Mouse (Mus musculus): ENCODE measurements around the gene Olfr1412. TPM values are rescaled to one million over a fixed set of nuclear protein-coding genes. Genes with fewer than 3 reads are reported as not detected.

Gene Olfr1412
- polyA plus RNA-seq, 1 experiment from 2014 or later = not detected

- DNase-seq (ENCODE audit: low spot score) = no peak
- no peak overlapping the region for H3K4me2 ChIP-seq (replicated peaks)
Measured at GRCm38 (mm10) chr1:92613175-92613574, 27.6 kb downstream of the Olfr1412 start.

DNA sequence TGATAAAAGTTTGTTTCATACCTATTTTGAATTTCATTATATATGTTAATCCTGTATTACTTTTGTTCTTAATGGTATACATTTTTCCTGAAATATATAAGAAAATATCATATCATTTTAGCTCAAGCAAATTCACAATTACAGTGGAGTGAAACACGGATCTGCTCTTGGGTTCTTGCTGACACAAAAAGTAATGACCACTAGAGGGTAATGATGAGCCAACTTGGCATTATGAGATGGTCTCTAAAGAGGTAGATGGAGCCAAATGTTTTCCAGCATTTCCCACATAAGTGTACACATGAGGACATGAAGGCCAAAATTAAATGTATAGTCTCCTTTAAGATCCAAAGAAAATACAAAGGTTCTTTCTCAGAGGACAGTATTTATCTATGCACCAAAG is 28.9 kb downstream of the Olfr1412 start:
- ATAC-seq (ENCODE audit: low FRiP score) = no peak
- Histone ChIP-seq H3K27ac (no peak overlapping the region), H3K9ac (no peak overlapping the region), H3K36me3 (replicated peaks; ENCODE audit: control insufficient read depth, insufficient read depth) (no peaks in the 10 kb centered on the region), H3K4me2 (replicated peaks) (no peak overlapping the region), H3K27me3 (ENCODE audit: control insufficient read depth, insufficient read depth, low read length) (0 out of 2 replicates have a peak, but pooled peaks cover 4% of the 10 kb centered on the region), H3K4me1 (replicated peaks; ENCODE audit: control insufficient read depth, insufficient read depth, low read length) (no peaks in the 10 kb centered on the region), H3K9me3 (ENCODE audit: control insufficient read depth, low read length) (no peaks in the 10 kb centered on the region), H3K4me3 (replicated peaks; ENCODE audit: low read length) (no peak overlapping the region)
- WGBS = 6% methylated on average over 1 of the region's 1 CpGs
- peak; percentile 79 for DNase-seq (ENCODE audit: low spot score)

More at GRCm38 (mm10) chr1:92613175-92613574, 27.6 kb downstream of the Olfr1412 start:
- H3K4me1 ChIP-seq (replicated peaks; ENCODE audit: control insufficient read depth, insufficient read depth, low read length) = no peaks in the 10 kb centered on the region
- H3K9me3 ChIP-seq (ENCODE audit: control insufficient read depth, low read length) = no peaks in the 10 kb centered on the region
- ATAC-seq (ENCODE audit: low FRiP score) = no peak; the same call in 1 of the 2 replicates
- 0 out of 2 replicates have a peak, but pooled peaks cover 4% of the 10 kb centered on the region for H3K27me3 ChIP-seq (ENCODE audit: control insufficient read depth, insufficient read depth, low read length)
- H3K27ac ChIP-seq = no peak overlapping the region
- no peaks in the 10 kb centered on the region for H3K36me3 ChIP-seq (replicated peaks; ENCODE audit: control insufficient read depth, insufficient read depth)
- WGBS = 30% methylated on average over 4 of the region's 4 CpGs
- H3K9ac ChIP-seq = peak overlapping the region; percentile 14; the same call in 1 of the 2 replicates
- no peak overlapping the region for H3K4me3 ChIP-seq (replicated peaks; ENCODE audit: low read length)

DNA sequence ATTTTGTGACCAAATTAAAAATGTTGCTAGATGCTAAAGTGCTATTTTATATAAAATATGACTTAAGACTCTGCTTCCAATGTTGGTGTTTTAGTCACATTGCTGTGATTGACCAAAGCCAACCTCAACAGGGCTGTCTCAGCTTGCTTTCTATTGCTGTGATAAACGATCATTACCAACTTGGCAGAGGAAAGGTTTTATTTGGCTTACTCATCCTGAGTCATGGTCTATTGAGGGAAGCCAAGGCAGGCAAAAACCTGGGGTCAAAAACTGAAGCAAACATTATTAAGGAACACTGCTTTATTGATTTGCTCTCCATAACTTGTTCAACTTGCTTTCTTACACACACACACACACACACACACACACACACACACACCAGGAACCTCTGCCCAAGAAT is 30.5 kb downstream of the Olfr1412 start:
- Histone ChIP-seq H3K4me1 (replicated peaks; ENCODE audit: control insufficient read depth, insufficient read depth, low read length) (no peaks in the 10 kb centered on the region), H3K4me2 (replicated peaks) (no peak overlapping the region), H3K27ac (no peak overlapping the region), H3K9me3 (ENCODE audit: control insufficient read depth, low read length) (no peaks in the 10 kb centered on the region), H3K36me3 (replicated peaks; ENCODE audit: control insufficient read depth, insufficient read depth) (no peaks in the 10 kb centered on the region), H3K4me3 (replicated peaks; ENCODE audit: low read length) (no peak overlapping the region), H3K27me3 (ENCODE audit: control insufficient read depth, insufficient read depth, low read length) (0 out of 2 replicates have a peak, but pooled peaks cover 4% of the 10 kb centered on the region), H3K9ac (no peak overlapping the region)
- no peak for ATAC-seq (ENCODE audit: low FRiP score)
- WGBS = 94% methylated on average over 1 of the region's 1 CpGs
- DNase-seq (ENCODE audit: low spot score) = no peak

DNA sequence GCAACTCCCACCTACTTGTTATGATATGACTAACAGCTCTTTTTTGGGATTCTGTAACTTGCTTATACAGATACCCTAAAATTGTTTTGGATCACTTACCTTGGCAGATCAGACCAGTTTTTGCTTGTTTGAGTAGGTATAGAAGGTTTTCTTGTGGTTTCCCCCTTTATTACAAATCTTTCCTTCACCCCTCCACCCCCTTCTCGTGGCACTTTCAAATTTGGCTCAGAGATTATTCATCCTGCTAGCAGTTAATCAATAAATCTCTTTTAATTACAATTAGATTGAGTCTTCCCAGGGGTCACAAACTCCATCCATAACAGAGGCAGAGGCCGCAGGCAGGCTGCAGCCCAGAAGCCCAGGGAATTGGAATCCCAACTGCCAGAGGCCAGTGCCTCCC is 31.9 kb downstream of the Olfr1412 start, which contains the start of gene Olfr12:
TSS of gene Olfr12 (plus strand) at position 301 of the 400 bp plus-strand sequence.
- no peak within 1 kb of the TSS for H3K27ac ChIP-seq
- no peak within 1 kb of the TSS for H3K9ac ChIP-seq
- H3K36me3 ChIP-seq (replicated peaks; ENCODE audit: control insufficient read depth, insufficient read depth) = no peaks in the 10 kb centered on the region
- 59% methylated on average over 2 of the region's 2 CpGs for WGBS
- H3K4me2 ChIP-seq (replicated peaks) = no peak within 1 kb of the TSS
- no peak for ATAC-seq (ENCODE audit: low FRiP score)
- no peaks in the 10 kb centered on the region for H3K9me3 ChIP-seq (ENCODE audit: control insufficient read depth, low read length)
- DNase-seq (ENCODE audit: low spot score) = no peak
- no peak within 1 kb of the TSS for H3K4me3 ChIP-seq (replicated peaks; ENCODE audit: low read length)
- H3K27me3 ChIP-seq (ENCODE audit: control insufficient read depth, insufficient read depth, low read length) = no peaks in the 10 kb centered on the region
- no peaks in the 10 kb centered on the region for H3K4me1 ChIP-seq (replicated peaks; ENCODE audit: control insufficient read depth, insufficient read depth, low read length)

- Histone ChIP-seq H3K4me1 (replicated peaks; ENCODE audit: control insufficient read depth, insufficient read depth, low read length) (no peaks in the 10 kb centered on the region), H3K4me3 (replicated peaks; ENCODE audit: low read length) (no peak overlapping the region), H3K27ac (no peak overlapping the region), H3K27me3 (ENCODE audit: control insufficient read depth, insufficient read depth, low read length) (no peaks in the 10 kb centered on the region), H3K4me2 (replicated peaks) (no peak overlapping the region), H3K9me3 (ENCODE audit: control insufficient read depth, low read length) (no peaks in the 10 kb centered on the region), H3K36me3 (replicated peaks; ENCODE audit: control insufficient read depth, insufficient read depth) (no peaks in the 10 kb centered on the region), H3K9ac (no peak overlapping the region)
- 69% methylated on average over 4 of the region's 4 CpGs for WGBS
- ATAC-seq (ENCODE audit: low FRiP score) = no peak
- DNase-seq (ENCODE audit: low spot score) = no peak
Measured at GRCm38 (mm10) chr1:92618360-92618759, 32.8 kb downstream of the Olfr1412 start.

- no peak overlapping the region for H3K4me2 ChIP-seq (replicated peaks)
- H3K36me3 ChIP-seq (replicated peaks; ENCODE audit: control insufficient read depth, insufficient read depth) = no peaks in the 10 kb centered on the region
- H3K27ac ChIP-seq = no peak overlapping the region
- no peaks in the 10 kb centered on the region for H3K27me3 ChIP-seq (ENCODE audit: control insufficient read depth, insufficient read depth, low read length)
- H3K4me3 ChIP-seq (replicated peaks; ENCODE audit: low read length) = no peak overlapping the region
- H3K9ac ChIP-seq = no peak overlapping the region
- H3K4me1 ChIP-seq (replicated peaks; ENCODE audit: control insufficient read depth, insufficient read depth, low read length) = no peaks in the 10 kb centered on the region
- H3K9me3 ChIP-seq (ENCODE audit: control insufficient read depth, low read length) = no peaks in the 10 kb centered on the region
- WGBS = 81% methylated on average over 4 of the region's 4 CpGs
- no peak for DNase-seq (ENCODE audit: low spot score)
- no peak for ATAC-seq (ENCODE audit: low FRiP score)
Measured at GRCm38 (mm10) chr1:92628227-92628626, 42.6 kb downstream of the Olfr1412 start.

- Histone ChIP-seq H3K9ac (no peak overlapping the region), H3K27ac (no peak overlapping the region), H3K4me1 (replicated peaks; ENCODE audit: control insufficient read depth, insufficient read depth, low read length) (0 out of 2 replicates have a peak, but pooled peaks cover 3% of the 10 kb centered on the region), H3K9me3 (ENCODE audit: control insufficient read depth, low read length) (no peaks in the 10 kb centered on the region), H3K27me3 (ENCODE audit: control insufficient read depth, insufficient read depth, low read length) (no peaks in the 10 kb centered on the region), H3K4me3 (replicated peaks; ENCODE audit: low read length) (no peak overlapping the region), H3K36me3 (replicated peaks; ENCODE audit: control insufficient read depth, insufficient read depth) (peaks cover 16% of the 10 kb centered on the region), H3K4me2 (replicated peaks) (no peak overlapping the region)
- DNase-seq (ENCODE audit: low spot score) (no peak), ATAC-seq (ENCODE audit: low FRiP score) (no peak)
- 86% methylated on average over 5 of the region's 5 CpGs for WGBS
Measured at GRCm38 (mm10) chr1:92632196-92632595, 46.6 kb downstream of the Olfr1412 start.

DNA sequence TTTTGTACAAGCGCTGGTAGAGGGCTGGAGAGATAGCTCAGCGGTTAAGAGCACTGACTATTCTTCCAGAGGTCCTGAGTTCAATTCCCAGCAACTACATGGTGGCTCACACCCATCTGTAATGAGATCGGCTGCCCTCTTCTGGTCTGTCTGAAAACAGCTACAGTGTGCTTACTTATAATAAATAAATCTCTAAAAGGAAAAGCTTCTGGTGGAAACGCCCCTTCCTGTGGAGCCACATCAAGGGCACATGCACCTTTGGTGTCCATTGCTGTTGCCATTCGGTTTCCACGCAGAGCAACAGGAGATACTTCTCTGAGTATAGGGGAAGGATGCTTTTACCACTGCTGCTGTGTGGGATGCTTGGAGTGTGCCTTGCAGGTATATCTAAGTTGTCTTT is 47.4 kb downstream of the Olfr1412 start:
- WGBS = 77% methylated on average over 6 of the region's 6 CpGs
- peaks cover 24% of the 10 kb centered on the region for H3K36me3 ChIP-seq (replicated peaks; ENCODE audit: control insufficient read depth, insufficient read depth)
- no peak overlapping the region for H3K4me2 ChIP-seq (replicated peaks)
- H3K4me1 ChIP-seq (replicated peaks; ENCODE audit: control insufficient read depth, insufficient read depth, low read length) = 0 out of 2 replicates have a peak, but pooled peaks cover 3% of the 10 kb centered on the region
- H3K4me3 ChIP-seq (replicated peaks; ENCODE audit: low read length) = no peak overlapping the region
- DNase-seq (ENCODE audit: low spot score) (no peak), ATAC-seq (ENCODE audit: low FRiP score) (no peak)
- H3K9ac ChIP-seq = no peak overlapping the region
- H3K27me3 ChIP-seq (ENCODE audit: control insufficient read depth, insufficient read depth, low read length) = no peaks in the 10 kb centered on the region
- no peak overlapping the region for H3K27ac ChIP-seq
- no peaks in the 10 kb centered on the region for H3K9me3 ChIP-seq (ENCODE audit: control insufficient read depth, low read length)

GRCm38 (mm10) chr1:92633726-92634125 is 48.1 kb downstream of the Olfr1412 start:
- H3K4me1 ChIP-seq (replicated peaks; ENCODE audit: control insufficient read depth, insufficient read depth, low read length) = 0 out of 2 replicates have a peak, but pooled peaks cover 3% of the 10 kb centered on the region
- peaks cover 30% of the 10 kb centered on the region for H3K36me3 ChIP-seq (replicated peaks; ENCODE audit: control insufficient read depth, insufficient read depth)
- no peak overlapping the region for H3K27ac ChIP-seq
- H3K27me3 ChIP-seq (ENCODE audit: control insufficient read depth, insufficient read depth, low read length) = no peaks in the 10 kb centered on the region
- no peaks in the 10 kb centered on the region for H3K9me3 ChIP-seq (ENCODE audit: control insufficient read depth, low read length)
- H3K4me2 ChIP-seq (replicated peaks) = no peak overlapping the region
- no peak for ATAC-seq (ENCODE audit: low FRiP score)
- DNase-seq (ENCODE audit: low spot score) = no peak
- no peak overlapping the region for H3K4me3 ChIP-seq (replicated peaks; ENCODE audit: low read length)
- WGBS = 89% methylated on average over 8 of the region's 8 CpGs
- H3K9ac ChIP-seq = no peak overlapping the region

GRCm38 (mm10) chr1:92634569-92634968 is 49.0 kb downstream of the Olfr1412 start:
- Histone ChIP-seq H3K27ac (peak overlapping the region; percentile 62; the same call in 1 of the 2 replicates), H3K4me1 (replicated peaks; ENCODE audit: control insufficient read depth, insufficient read depth, low read length) (0 out of 2 replicates have a peak, but pooled peaks cover 3% of the 10 kb centered on the region), H3K36me3 (replicated peaks; ENCODE audit: control insufficient read depth, insufficient read depth) (peaks cover 39% of the 10 kb centered on the region), H3K4me2 (replicated peaks) (no peak overlapping the region), H3K4me3 (replicated peaks; ENCODE audit: low read length) (no peak overlapping the region), H3K9me3 (ENCODE audit: control insufficient read depth, low read length) (no peaks in the 10 kb centered on the region), H3K9ac (no peak overlapping the region), H3K27me3 (ENCODE audit: control insufficient read depth, insufficient read depth, low read length) (no peaks in the 10 kb centered on the region)
- DNase-seq (ENCODE audit: low spot score) (no peak), ATAC-seq (ENCODE audit: low FRiP score) (no peak)
- 70% methylated on average over 1 of the region's 1 CpGs for WGBS
